Mouse (Mus musculus): ENCODE results near the gene Nwd1.

DNA sequence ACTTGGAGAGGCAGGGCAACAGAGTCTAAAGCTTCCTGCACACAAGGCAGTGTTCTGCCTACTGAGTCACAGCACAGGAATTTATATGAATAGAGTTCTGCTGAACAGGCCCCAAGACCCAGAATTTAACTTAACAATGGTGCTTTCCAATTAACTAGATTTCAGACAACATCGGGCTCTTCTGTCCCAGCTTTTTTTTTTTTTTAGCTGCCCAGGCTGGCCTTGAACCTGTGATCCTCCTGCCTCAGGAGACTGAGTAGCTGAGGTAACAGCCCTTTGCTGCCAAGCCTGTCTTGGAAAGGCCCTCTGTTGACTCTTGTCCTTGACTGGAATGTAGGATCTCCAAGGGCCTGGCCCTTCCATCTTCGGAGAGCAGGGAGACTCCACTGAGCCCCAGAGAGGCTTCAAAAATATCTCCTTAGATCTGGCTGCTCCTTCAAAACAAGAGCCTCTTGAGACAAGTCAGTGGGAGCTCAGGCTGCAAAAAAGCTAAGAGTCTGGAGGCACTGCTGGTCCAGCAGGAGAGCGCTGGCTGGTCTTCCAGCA is 17.7 kb downstream of the Nwd1 start:
- TF ChIP-seq CTCF (IDR thresholded peaks at IDR 0.05; ENCODE audit: extremely low read depth, insufficient read depth, insufficient read length, insufficient replicate concordance) (no peak), POLR2A (IDR thresholded peaks at IDR 0.05; ENCODE audit: low read depth, low read length) (no peak)

All from spleen, adult 2 months (tissue).